Mouse (Mus musculus) liver, adult (tissue): ENCODE results near the gene Zbtb21.

ENCODE experiments used
- GATA4 ChIP-seq: IDR thresholded peaks from 2 replicates; pipeline ENCODE4 v1.6.1; 2014; ENCODE audit warnings: mild to moderate bottlenecking, low read length; ENCODE audit not compliant: insufficient replicate concordance

The Zbtb21 gene

GRCm38 (mm10) chr16:97909356-97909755, 53.1 kb downstream of the Zbtb21 start:
- 0 out of 2 replicates have a peak, but pooled peaks have one; percentile 7 for TF ChIP-seq GATA4

- TF ChIP-seq GATA4: no peak
Observed at GRCm38 (mm10) chr16:97907496-97907895, 54.9 kb downstream of the Zbtb21 start.

- no peak for TF ChIP-seq GATA4
Observed at GRCm38 (mm10) chr16:97906337-97906736, 56.1 kb downstream of the Zbtb21 start.

- TF ChIP-seq GATA4: no peak
Observed at GRCm38 (mm10) chr16:97905449-97905991, 56.9 kb downstream of the Zbtb21 start.

- TF ChIP-seq GATA4: no peak
Observed at GRCm38 (mm10) chr16:97904035-97904434, 58.4 kb downstream of the Zbtb21 start.

- peak; percentile 59; the same call in 1 of the 2 replicates for TF ChIP-seq GATA4
Observed at GRCm38 (mm10) chr16:97897346-97898024, 64.9 kb downstream of the Zbtb21 start.
